Mouse (Mus musculus) forebrain, embryonic 14.5 days (tissue): ENCODE measurements around the gene Pkd1l2. TPM values are rescaled to one million over a fixed set of nuclear protein-coding genes. Genes with fewer than 3 reads are reported as not detected.

ENCODE experiments used
- ATAC-seq: fragments of 200-750 bp; cut with Nextera tagmentation; 2 replicates; pipeline ENCODE4 v1.8.0; 2017; ENCODE audit warnings: mild to moderate bottlenecking, moderate library complexity
- DNase-seq: peaks from one replicate; pipeline ENCODE4 v3.0.0-alpha.2; 2015; ENCODE audit warnings: low spot score
- H3K27ac ChIP-seq: fragments of 300-500 bp; sonication (generic); 2 replicates; pipeline ENCODE4 v1.5.1; 2014; ENCODE audit warnings: low read depth, mild to moderate bottlenecking, control low read depth, low read length, moderate library complexity
- H3K27me3 ChIP-seq: fragments of 300-500 bp; sonication (generic); replicated peaks from 2 replicates; pipeline ENCODE4 v1.6.1; 2014; ENCODE audit warnings: low read length, control low read depth, mixed read lengths; ENCODE audit not compliant: control insufficient read depth, insufficient read depth
- H3K36me3 ChIP-seq: fragments of 300-500 bp; sonication (generic); 2 replicates; pipeline ENCODE4 v1.6.1; 2014; ENCODE audit warnings: low read length, control low read depth; ENCODE audit not compliant: control insufficient read depth, insufficient read depth
- H3K4me1 ChIP-seq: fragments of 300-500 bp; sonication (generic); 2 replicates; pipeline ENCODE4 v1.6.1; 2014; ENCODE audit warnings: antibody characterized with exemption, low read length, control low read depth; ENCODE audit not compliant: control insufficient read depth, insufficient read depth
- H3K4me2 ChIP-seq: fragments of 300-500 bp; sonication (generic); 2 replicates; pipeline ENCODE4 v1.6.1; 2014; ENCODE audit warnings: mild to moderate bottlenecking, control low read depth, low read length
- H3K4me3 ChIP-seq: fragments of 300-500 bp; sonication (generic); 2 replicates; pipeline ENCODE4 v1.5.1; 2014; ENCODE audit warnings: low read depth, low read length, control low read depth
- H3K9ac ChIP-seq: fragments of 300-500 bp; sonication (generic); 2 replicates; pipeline ENCODE4 v1.6.1; 2014; ENCODE audit warnings: mild to moderate bottlenecking, low read length, control low read depth, moderate library complexity
- H3K9me3 ChIP-seq: fragments of 300-500 bp; sonication (generic); replicated peaks from 2 replicates; pipeline ENCODE4 v1.6.1; 2016; ENCODE audit warnings: low read length, control low read depth, mixed read lengths; ENCODE audit not compliant: control insufficient read depth
- WGBS: fragments of 180-500 bp; shearing (Covaris S2); extraction: QIAGEN DNeasy Blood & Tissue Kit; methylation state at CpG from one replicate; pipeline ENCODE4 v1.1.7; 2014; 5-methylcytosine and 5-hydroxymethylcytosine counted together
- polyA plus RNA-seq: library from polyadenylated mRNA; unstranded; fragments of >200 nt; fragmentation: Nextera tagmentation; extraction: Ambion mirVana; gene quantifications from 2 replicates; pipeline ENCODE4 v1.2.1, GENCODE M21; 2014

Gene Pkd1l2
- polyA plus RNA-seq, result not detected in 2 replicates

DNA sequence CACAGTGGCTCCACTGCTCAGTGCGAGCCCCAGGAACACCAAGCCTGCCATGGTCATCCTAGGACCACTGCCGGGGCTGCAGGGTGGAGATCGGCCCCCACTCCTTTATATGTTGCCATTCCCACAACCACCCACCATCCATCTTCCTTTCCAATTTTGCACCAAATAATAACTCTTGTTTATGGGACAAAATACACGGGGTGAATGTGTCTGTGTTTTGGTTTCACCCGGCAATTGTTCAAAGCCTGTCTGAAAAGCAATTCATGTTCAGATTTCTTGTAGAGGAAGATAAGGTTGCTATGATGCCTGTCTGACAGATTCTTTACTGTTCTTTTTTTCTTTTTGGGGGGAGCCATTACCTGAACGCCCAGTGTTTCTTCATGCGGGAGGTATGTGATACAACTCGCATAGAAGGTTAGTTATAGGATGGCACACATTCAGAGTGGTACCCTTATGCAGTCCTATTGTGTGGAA is at the start of gene Pkd1l2:
Gene Pkd1l2, minus strand, starts transcription at position 51 of the 474 bp plus-strand sequence.
- 87% methylated on average over 8 of the region's 8 CpGs for WGBS
- no peak for DNase-seq

DNA sequence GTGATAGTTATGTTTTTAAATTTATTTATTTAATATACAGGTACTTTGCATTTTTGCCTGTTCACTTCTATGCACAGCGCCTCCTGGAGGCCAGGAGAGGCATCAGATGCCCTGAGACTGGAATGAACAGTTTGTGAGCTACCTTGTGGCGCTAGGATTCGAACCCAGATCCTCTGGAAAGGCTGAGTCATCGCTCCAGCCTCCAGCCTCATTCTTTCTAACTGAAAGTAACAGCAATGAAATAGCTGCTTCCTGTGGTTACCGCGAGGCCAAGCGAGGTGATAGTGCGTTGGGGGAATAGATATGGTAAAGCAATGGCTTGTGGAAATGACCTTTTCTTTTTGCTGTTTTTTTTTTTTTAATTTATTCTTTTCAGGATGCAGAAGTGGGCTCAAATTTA is 44.8 kb upstream of the Pkd1l2 start:
- H3K27me3 ChIP-seq, result no peaks in the 10 kb centered on the region
- H3K9ac ChIP-seq, result no peak overlapping the region
- ATAC-seq, result no peak
- H3K36me3 ChIP-seq, result no peaks in the 10 kb centered on the region
- no peak overlapping the region for H3K4me2 ChIP-seq
- no peak for DNase-seq
- H3K27ac ChIP-seq, result no peak overlapping the region
- no peaks in the 10 kb centered on the region for H3K4me1 ChIP-seq
- H3K9me3 ChIP-seq, result no peaks in the 10 kb centered on the region
- no peak overlapping the region for H3K4me3 ChIP-seq
- WGBS, result 87% methylated on average over 8 of the region's 8 CpGs

More for the DNA sequence above, at the start of gene Pkd1l2:
- ATAC-seq, result no peak
- H3K9ac ChIP-seq, result no peak within 1 kb of the TSS
- no peak within 1 kb of the TSS for H3K4me2 ChIP-seq
- H3K27ac ChIP-seq, result no peak within 1 kb of the TSS
- H3K4me1 ChIP-seq, result no peaks in the 10 kb centered on the region
- H3K9me3 ChIP-seq, result no peaks in the 10 kb centered on the region
- H3K27me3 ChIP-seq, result no peaks in the 10 kb centered on the region
- no peak within 1 kb of the TSS for H3K4me3 ChIP-seq
- no peaks in the 10 kb centered on the region for H3K36me3 ChIP-seq

DNA sequence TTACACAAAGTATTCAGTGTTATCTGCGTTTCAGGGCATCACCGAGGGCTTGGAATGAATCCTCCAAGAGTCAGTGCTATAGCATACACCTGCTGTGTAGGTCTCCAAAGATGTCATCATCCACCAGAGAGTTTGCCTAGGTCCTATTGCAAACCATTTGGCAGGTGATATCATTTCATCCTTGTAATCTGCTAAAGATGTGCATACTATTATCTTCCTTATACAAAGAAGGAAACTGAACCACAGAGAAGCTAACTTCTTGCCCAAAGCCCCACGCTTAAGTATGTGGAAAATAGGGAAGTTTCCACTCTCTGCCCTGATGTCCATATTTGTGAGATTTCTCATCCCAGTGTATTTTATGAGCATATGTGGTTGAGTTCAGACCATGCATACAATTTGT is 44.2 kb upstream of the Pkd1l2 start:
- H3K4me3 ChIP-seq, result no peak overlapping the region
- H3K36me3 ChIP-seq, result no peaks in the 10 kb centered on the region
- H3K27me3 ChIP-seq, result no peaks in the 10 kb centered on the region
- DNase-seq (no peak), ATAC-seq (no peak)
- no peaks in the 10 kb centered on the region for H3K9me3 ChIP-seq
- H3K4me2 ChIP-seq, result no peak overlapping the region
- WGBS, result 91% methylated on average over 3 of the region's 3 CpGs
- no peaks in the 10 kb centered on the region for H3K4me1 ChIP-seq
- H3K9ac ChIP-seq, result no peak overlapping the region
- no peak overlapping the region for H3K27ac ChIP-seq

DNA sequence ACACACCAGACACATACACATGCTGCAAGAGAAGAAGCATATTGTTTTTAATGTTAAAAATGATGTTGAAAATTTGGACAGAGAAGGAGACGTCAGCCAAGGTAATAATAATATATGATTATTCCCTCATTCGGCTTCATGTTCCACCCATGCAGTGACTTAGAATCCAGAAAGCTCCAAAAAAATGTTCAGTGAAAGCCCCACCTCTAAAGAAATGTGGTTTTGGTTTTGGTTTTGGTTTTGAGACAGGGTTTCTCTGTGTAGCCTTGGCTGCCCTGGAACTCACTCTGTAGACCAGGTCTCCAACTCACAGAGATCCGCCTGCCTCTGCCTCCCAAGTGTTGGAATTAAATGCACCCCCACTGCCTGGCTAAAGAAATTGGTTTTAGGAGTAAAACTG is 43.6 kb upstream of the Pkd1l2 start:
- H3K9me3 ChIP-seq, result no peaks in the 10 kb centered on the region
- H3K4me2 ChIP-seq, result no peak overlapping the region
- ATAC-seq (no peak), DNase-seq (no peak)
- H3K9ac ChIP-seq, result no peak overlapping the region
- no peaks in the 10 kb centered on the region for H3K4me1 ChIP-seq
- no peaks in the 10 kb centered on the region for H3K27me3 ChIP-seq
- no peak overlapping the region for H3K4me3 ChIP-seq
- H3K36me3 ChIP-seq, result no peaks in the 10 kb centered on the region
- H3K27ac ChIP-seq, result no peak overlapping the region
- 91% methylated on average over 3 of the region's 3 CpGs for WGBS

DNA sequence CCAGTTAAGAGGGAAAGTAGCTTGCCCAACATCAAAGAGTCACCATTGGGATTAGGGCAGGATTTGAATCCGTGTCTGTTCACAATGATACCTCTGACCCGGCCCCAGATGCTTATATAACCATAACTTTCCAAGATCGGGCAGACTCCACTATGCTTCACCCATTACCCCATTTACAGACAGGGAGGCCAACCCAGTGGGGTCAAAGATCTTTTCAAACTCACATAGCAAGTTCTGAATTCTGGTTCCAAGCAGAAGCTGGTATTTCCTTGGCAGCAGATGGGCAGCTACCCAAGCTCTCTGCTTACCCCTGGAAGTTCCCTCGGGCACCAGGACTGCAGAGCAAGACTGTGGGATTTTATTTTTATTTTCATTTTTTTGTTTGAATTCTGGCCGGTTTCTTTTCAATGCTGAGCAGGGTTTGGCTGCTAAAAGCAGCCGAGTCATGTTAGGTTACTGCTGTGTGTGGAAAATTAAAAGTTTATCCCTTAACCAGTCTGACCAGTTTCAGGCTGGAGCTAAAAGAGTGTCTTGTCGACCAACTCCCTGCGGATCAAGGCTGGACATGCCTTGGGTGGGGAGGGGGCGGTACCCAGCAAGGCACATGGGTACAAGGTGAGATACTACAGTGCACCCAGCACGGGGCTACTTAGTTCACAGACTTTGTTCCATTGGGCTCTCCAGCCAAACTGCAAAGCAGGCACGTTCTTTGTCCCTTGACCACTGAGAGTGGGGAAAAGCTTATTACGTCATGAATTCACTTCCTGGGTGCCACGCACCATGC is 41.8 kb upstream of the Pkd1l2 start:
- H3K4me3 ChIP-seq, result no peak overlapping the region
- no peak for ATAC-seq
- WGBS, result 81% methylated on average over 13 of the region's 13 CpGs

DNA sequence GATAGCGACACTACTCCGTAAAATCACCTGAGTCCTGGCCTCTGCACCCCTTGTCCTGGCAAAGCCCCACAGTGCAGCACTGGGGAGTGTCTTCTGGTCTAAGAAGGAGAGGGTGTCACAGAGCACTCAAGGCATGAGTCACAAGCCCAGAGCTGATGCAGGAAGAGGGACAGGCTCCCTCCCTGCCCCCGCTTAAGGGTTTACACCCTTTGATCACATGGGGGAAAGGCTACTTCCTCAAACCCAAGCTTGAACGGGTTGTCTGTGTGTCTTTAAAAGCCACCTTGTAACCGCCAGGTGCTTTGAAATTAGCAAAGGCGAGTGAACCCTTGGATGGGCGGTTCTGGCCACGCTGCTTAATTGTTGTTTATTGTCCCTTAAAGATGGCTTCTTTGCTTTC is 39.0 kb upstream of the Pkd1l2 start:
- H3K4me1 ChIP-seq, result no peaks in the 10 kb centered on the region
- H3K36me3 ChIP-seq, result no peaks in the 10 kb centered on the region
- H3K27ac ChIP-seq, result no peak overlapping the region
- ATAC-seq (no peak), DNase-seq (no peak)
- no peak overlapping the region for H3K4me3 ChIP-seq
- no peak overlapping the region for H3K9ac ChIP-seq
- 65% methylated on average over 8 of the region's 8 CpGs for WGBS
- H3K9me3 ChIP-seq, result no peaks in the 10 kb centered on the region
- H3K4me2 ChIP-seq, result no peak overlapping the region
- no peaks in the 10 kb centered on the region for H3K27me3 ChIP-seq

More for the DNA sequence above, 41.8 kb upstream of the Pkd1l2 start:
- Histone ChIP-seq H3K4me1 (no peaks in the 10 kb centered on the region), H3K9ac (no peak overlapping the region), H3K9me3 (no peaks in the 10 kb centered on the region), H3K27me3 (no peaks in the 10 kb centered on the region), H3K4me2 (no peak overlapping the region), H3K36me3 (no peaks in the 10 kb centered on the region), H3K27ac (no peak overlapping the region)
- DNase-seq, result no peak

DNA sequence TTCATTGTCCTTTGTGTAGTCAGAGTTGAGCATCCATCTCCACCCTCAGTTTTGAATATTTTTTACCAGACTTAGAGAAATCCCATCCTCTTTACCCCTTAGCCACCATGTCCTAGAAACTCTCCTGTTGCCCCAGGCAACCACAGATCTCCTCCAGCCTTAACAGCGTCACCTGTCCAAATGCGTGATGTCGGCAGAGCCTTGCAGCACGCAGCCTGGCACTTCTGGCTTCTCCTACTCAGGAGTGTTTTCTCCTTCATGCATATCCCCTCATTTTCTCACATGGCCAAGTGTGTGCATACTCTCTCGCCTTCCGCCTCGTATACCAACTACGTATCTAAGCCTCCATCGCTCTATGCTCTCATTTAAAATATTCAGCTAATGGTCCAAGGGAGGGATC is 36.2 kb upstream of the Pkd1l2 start:
- H3K27me3 ChIP-seq, result no peaks in the 10 kb centered on the region
- DNase-seq, result no peak
- no peaks in the 10 kb centered on the region for H3K36me3 ChIP-seq
- H3K4me1 ChIP-seq, result 0 out of 2 replicates have a peak, but pooled peaks cover 6% of the 10 kb centered on the region
- no peak overlapping the region for H3K4me3 ChIP-seq
- 90% methylated on average over 9 of the region's 9 CpGs for WGBS
- no peak for ATAC-seq
- no peak overlapping the region for H3K4me2 ChIP-seq
- no peaks in the 10 kb centered on the region for H3K9me3 ChIP-seq
- no peak overlapping the region for H3K27ac ChIP-seq
- H3K9ac ChIP-seq, result no peak overlapping the region

DNA sequence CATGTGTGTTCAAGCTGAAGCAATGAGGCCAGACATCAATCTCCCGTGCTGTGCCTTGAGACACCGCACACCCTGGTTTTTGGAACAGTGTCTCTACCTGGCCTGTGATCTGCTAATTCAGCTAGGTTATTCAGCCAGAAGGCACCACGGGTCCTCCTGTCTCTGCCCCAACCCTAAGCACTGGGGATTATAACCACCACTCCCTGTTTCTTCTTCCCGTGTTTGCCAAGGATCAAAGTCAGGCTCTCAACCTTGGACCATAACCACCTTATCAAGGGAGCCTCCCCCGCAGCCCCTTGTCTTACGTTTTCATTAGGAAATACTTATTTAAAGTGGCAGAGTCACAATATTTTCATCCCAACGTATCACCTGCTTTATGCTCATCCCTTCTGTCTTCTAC is 34.3 kb upstream of the Pkd1l2 start:
- 0 out of 2 replicates have a peak, but pooled peaks cover 6% of the 10 kb centered on the region for H3K4me1 ChIP-seq
- H3K9me3 ChIP-seq, result no peaks in the 10 kb centered on the region
- H3K36me3 ChIP-seq, result no peaks in the 10 kb centered on the region
- H3K4me2 ChIP-seq, result no peak overlapping the region
- no peak for DNase-seq
- no peaks in the 10 kb centered on the region for H3K27me3 ChIP-seq
- ATAC-seq, result no peak
- no peak overlapping the region for H3K4me3 ChIP-seq
- 77% methylated on average over 7 of the region's 7 CpGs for WGBS
- H3K27ac ChIP-seq, result no peak overlapping the region
- H3K9ac ChIP-seq, result no peak overlapping the region

DNA sequence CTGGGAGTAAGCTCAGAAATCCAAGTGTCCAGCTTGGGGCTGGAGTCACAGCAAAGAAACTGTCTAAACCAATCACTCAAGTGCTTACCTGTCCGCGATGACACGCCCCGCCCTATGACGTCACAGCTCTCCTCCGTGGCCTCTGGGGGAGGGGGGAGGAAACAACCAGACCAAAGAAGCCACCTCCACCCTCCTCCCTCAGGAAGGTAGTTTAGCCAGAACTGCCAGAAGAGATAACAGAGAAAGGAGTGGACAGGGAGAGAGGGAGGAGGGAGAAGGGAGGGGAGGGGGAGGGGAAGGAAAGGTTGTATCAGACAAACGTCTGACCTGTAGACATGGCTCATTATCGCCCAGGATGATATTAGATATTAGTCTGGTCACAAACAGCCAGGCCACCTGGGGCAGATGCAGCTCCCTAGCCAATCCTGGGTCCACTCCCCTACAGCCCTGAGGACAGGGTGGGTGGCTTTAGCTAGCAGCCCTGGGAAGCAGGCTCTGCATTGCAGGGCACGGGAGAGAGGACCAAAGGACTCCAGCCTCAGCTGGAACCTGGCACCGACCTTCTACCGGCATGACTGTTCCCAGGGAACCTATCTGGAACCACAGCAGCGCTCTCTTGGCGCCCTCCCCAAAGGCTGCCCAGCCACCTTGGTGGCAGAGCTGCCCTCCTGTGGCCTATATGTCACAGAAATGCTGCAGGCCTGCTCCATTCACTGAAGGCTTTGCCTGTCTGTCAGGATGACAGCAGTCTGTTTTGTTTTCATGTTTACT is 33.6 kb upstream of the Pkd1l2 start:
- no peak for DNase-seq
- Histone ChIP-seq H3K9me3 (no peaks in the 10 kb centered on the region), H3K27me3 (no peaks in the 10 kb centered on the region), H3K36me3 (no peaks in the 10 kb centered on the region), H3K9ac (no peak overlapping the region), H3K4me1 (0 out of 2 replicates have a peak, but pooled peaks cover 6% of the 10 kb centered on the region), H3K4me2 (no peak overlapping the region), H3K4me3 (no peak overlapping the region), H3K27ac (no peak overlapping the region)
- ATAC-seq, result no peak
- WGBS, result 7% methylated on average over 13 of the region's 13 CpGs
